Mouse (Mus musculus) liver, adult 2 months (tissue): Measurements from ENCODE around the gene Nfrkb.

Source experiments
- CTCF ChIP-seq: fragments of 200-500 bp; IDR thresholded peaks from 2 replicates; pipeline ENCODE4 v1.5.1; 2011; ENCODE audit warnings: low read depth, low read length, control low read depth
- POLR2A ChIP-seq: fragments of 200-500 bp; IDR thresholded peaks from 2 replicates; pipeline ENCODE4 v1.6.1; 2011; ENCODE audit warnings: low read length, control low read depth; ENCODE audit not compliant: insufficient read depth; ENCODE audit errors: extremely low read depth

DNA sequence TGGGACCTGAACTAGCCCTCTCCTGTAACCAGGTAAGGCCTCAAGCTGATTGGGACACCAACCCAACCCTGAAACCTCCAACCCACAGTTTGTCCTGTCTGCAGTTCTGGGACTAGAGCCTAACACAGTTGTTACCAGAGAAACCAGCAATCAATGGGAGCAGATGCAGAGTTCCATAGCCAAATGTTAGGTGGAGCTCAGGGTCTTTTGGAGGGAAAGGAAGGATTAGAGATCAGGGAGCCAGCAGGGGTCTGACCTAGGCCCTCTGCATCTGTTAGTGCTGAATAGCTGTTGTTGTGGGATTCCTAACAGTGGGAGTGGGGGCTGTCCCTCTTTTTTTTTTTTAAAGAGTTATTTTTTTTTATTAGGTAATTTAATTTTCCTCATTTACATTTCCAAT is 9.3 kb upstream of the Nfrkb start:
- no peak for TF ChIP-seq POLR2A
- TF ChIP-seq CTCF: no peak
